Comparison of ENCODE assay signal across 11 mouse cellular contexts in the genomic region with DNA sequence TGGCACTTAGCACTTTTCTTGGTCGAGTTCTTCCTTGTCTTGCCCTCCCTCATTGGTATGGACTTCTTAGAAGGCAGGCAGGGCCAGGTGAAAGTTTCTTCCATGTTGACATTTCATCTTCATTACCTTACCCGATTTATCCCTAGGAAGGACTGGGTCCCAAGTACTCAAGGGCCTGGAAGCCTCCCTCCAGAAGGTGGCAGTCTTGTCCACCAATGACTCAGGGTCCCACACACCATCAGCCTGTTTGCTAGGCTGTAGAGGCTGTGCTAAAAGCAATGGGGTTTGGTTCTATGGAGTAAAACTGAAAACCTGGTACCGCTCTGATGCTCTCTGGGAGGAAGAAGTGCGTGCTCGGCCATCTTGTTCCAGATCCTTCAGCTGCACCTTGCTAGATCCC. TPM values are rescaled to one million over a fixed set of nuclear protein-coding genes. Genes with fewer than 3 reads are reported as not detected.
DNase-seq lines count a peak whose midpoint lies in the region; ATAC-seq and TF ChIP-seq lines count a peak whose summit lies in the region.
"Had no signal": no experiment of that assay in that cellular context is flagged by ENCODE, and none has a peak within 500 bp of the region (broad histone marks: within the 10 kb centered on the region; RNA-seq: fewer than 3 reads in every experiment).

No protein-coding gene starts in this region.

- peak; percentile 44 to 49 for DNase-seq in heart, adult 2 months
- no peak for DNase-seq in heart, embryonic 10.5 days (ENCODE audit: low spot score)
- peak; percentile 53 for DNase-seq in urinary bladder, postnatal 14 days (ENCODE audit: low spot score)
- no peak for DNase-seq in urinary bladder, postnatal 10 days (ENCODE audit: low spot score)
- DNase-seq in kidney, postnatal 10 days, result peak; percentile 63
- peak; percentile 12 for DNase-seq in mesoderm, embryonic 11.5 days (ENCODE audit: low read depth, low spot score)
- no peak for DNase-seq in hindbrain, embryonic 10.5 days (ENCODE audit: low spot score)

- H3K27me3 ChIP-seq in heart, adult 2 months (ENCODE audit: control insufficient read depth, insufficient read depth, low read length), result no peaks in the 10 kb centered on the region
- H3K27me3 ChIP-seq in heart, embryonic 10.5 days (ENCODE audit: insufficient read depth, poor library complexity, severe bottlenecking), result no peaks in the 10 kb centered on the region
- no peaks in the 10 kb centered on the region for H3K27me3 ChIP-seq in hindbrain, embryonic 10.5 days (ENCODE audit: insufficient read depth, poor library complexity, severe bottlenecking)
- H3K27me3 ChIP-seq: embryonic facial prominence, embryonic 12.5 days; stomach, embryonic 15.5 days had no signal

- peak; percentile 79 for TF ChIP-seq CTCF in heart, adult 2 months (IDR thresholded peaks at IDR 0.05)

- intact Hi-C loops in heart, adult 2 months (cut with DNase I), result loop anchor here (1.0 kb wide), 2 partner anchors 141 to 188 kb away; no protein-coding TSS in a partner anchor

- no peaks in the 10 kb centered on the region for H3K4me1 ChIP-seq in heart, adult 2 months (ENCODE audit: control insufficient read depth, insufficient read depth, low read length)
- no peaks in the 10 kb centered on the region for H3K4me1 ChIP-seq in heart, embryonic 10.5 days
- H3K4me1 ChIP-seq in hindbrain, embryonic 10.5 days (replicated peaks), result no peaks in the 10 kb centered on the region
- H3K4me1 ChIP-seq: embryonic facial prominence, embryonic 12.5 days; stomach, embryonic 15.5 days had no signal

- no peaks in the 10 kb centered on the region for H3K79me2 ChIP-seq in heart, adult 2 months (replicated peaks; ENCODE audit: control insufficient read depth, insufficient read depth, low read length)

- no peak overlapping the region for H3K27ac ChIP-seq in heart, adult 2 months
- no peak overlapping the region for H3K27ac ChIP-seq in heart, embryonic 10.5 days
- H3K27ac ChIP-seq in hindbrain, embryonic 10.5 days, result no peak overlapping the region
- H3K27ac ChIP-seq: embryonic facial prominence, embryonic 12.5 days; stomach, embryonic 15.5 days had no signal

- no peaks in the 10 kb centered on the region for H3K9me3 ChIP-seq in heart, embryonic 10.5 days
- no peaks in the 10 kb centered on the region for H3K9me3 ChIP-seq in hindbrain, embryonic 10.5 days
- H3K9me3 ChIP-seq: embryonic facial prominence, embryonic 12.5 days; stomach, embryonic 15.5 days had no signal

- H3K9ac ChIP-seq in heart, adult 2 months (ENCODE audit: low read depth, low read length), result no peak overlapping the region
- H3K9ac ChIP-seq: embryonic facial prominence, embryonic 12.5 days; stomach, embryonic 15.5 days had no signal

- peak; percentile 89; the same call in 1 of the 2 replicates for ATAC-seq in common myeloid progenitor, adult 5-6 weeks (replicated peaks; ENCODE audit: low read depth, poor library complexity, severe bottlenecking)

- H3K4me3 ChIP-seq in heart, adult 2 months, result no peak overlapping the region
- no peak overlapping the region for H3K4me3 ChIP-seq in heart, embryonic 10.5 days
- no peak overlapping the region for H3K4me3 ChIP-seq in hindbrain, embryonic 10.5 days
- H3K4me3 ChIP-seq: embryonic facial prominence, embryonic 12.5 days; stomach, embryonic 15.5 days had no signal

- TF ChIP-seq EP300 in heart, adult 2 months (IDR thresholded peaks at IDR 0.05; ENCODE audit: insufficient read depth, low read depth, low read length), result no peak

- no peaks in the 10 kb centered on the region for H3K36me3 ChIP-seq in heart, adult 2 months (ENCODE audit: control insufficient read depth, insufficient read depth, low read length)
- no peaks in the 10 kb centered on the region for H3K36me3 ChIP-seq in heart, embryonic 10.5 days
- H3K36me3 ChIP-seq in hindbrain, embryonic 10.5 days, result no peaks in the 10 kb centered on the region
- H3K36me3 ChIP-seq: embryonic facial prominence, embryonic 12.5 days; stomach, embryonic 15.5 days had no signal

- TF ChIP-seq POLR2A in heart, adult 2 months (IDR thresholded peaks at IDR 0.05; ENCODE audit: insufficient read depth, low read depth, low read length), result no peak

- WGBS in heart, adult 2 months, result 80% methylated on average over 5 of the region's 5 CpGs
- WGBS in heart, embryonic 10.5 days, result 76% methylated on average over 5 of the region's 5 CpGs
- 77% methylated on average over 5 of the region's 5 CpGs for WGBS in hindbrain, embryonic 10.5 days

RNA-seq across cellular contexts. Expression of a gene that starts 13.9 kb away (rescaled TPM):
- not detected for total RNA-seq in heart, adult 2 months (2021)
- polyA plus RNA-seq in heart, adult 2 months (2012; rRNA removed), result 0.25 TPM in 1 of 2 replicates, not detected in the other
- polyA plus RNA-seq in heart, embryonic 10.5 days (2016; fragmentation: Nextera tagmentation; extraction: Ambion mirVana), result 0.14 and 0.18 TPM in 2 replicates
- 0.23 TPM in 1 of 2 replicates, not detected in the other for total RNA-seq in common myeloid progenitor, adult 5-6 weeks (2017)
- 0.13 TPM in 1 of 2 replicates, not detected in the other for polyA plus RNA-seq in hindbrain, embryonic 10.5 days (2016; fragmentation: Nextera tagmentation; extraction: Ambion mirVana)
- polyA plus RNA-seq: embryonic facial prominence, embryonic 12.5 days had no signal

RNA-seq across cellular contexts. Expression of a gene that starts 25.9 kb away (rescaled TPM):
- not detected for total RNA-seq in heart, adult 2 months (2021)
- not detected in 2 replicates for polyA plus RNA-seq in heart, adult 2 months (2012; rRNA removed)
- 0.45 TPM in 1 of 2 replicates, not detected in the other for polyA plus RNA-seq in heart, embryonic 10.5 days (2016; fragmentation: Nextera tagmentation; extraction: Ambion mirVana)
- not detected in 2 replicates for total RNA-seq in common myeloid progenitor, adult 5-6 weeks (2017)
- polyA plus RNA-seq in hindbrain, embryonic 10.5 days (2016; fragmentation: Nextera tagmentation; extraction: Ambion mirVana), result not detected in 2 replicates
- total RNA-seq: left cerebral cortex, postnatal 36 days had no signal
- polyA plus RNA-seq: embryonic facial prominence, embryonic 12.5 days had no signal

RNA-seq across cellular contexts. Expression of a gene that starts 55.3 kb away (rescaled TPM):
- 10 to 100 TPM; 51.5 to 56.2 TPM for total RNA-seq in heart, adult 2 months (2021)
- 16.3 and 37.5 TPM in 2 replicates for polyA plus RNA-seq in heart, adult 2 months (2012; rRNA removed)
- polyA plus RNA-seq in heart, embryonic 10.5 days (2016; fragmentation: Nextera tagmentation; extraction: Ambion mirVana), result 53.2 and 69.3 TPM in 2 replicates
- 119 and 157 TPM in 2 replicates for total RNA-seq in common myeloid progenitor, adult 5-6 weeks (2017)
- polyA plus RNA-seq in hindbrain, embryonic 10.5 days (2016; fragmentation: Nextera tagmentation; extraction: Ambion mirVana), result 68.9 and 74.9 TPM in 2 replicates

Comparison
In these comparisons a context has a peak if more than half of its experiments do, and no peak if none do; other contexts are left out.
1. DNase-seq: peak in heart, adult 2 months (2 of 2), urinary bladder, postnatal 14 days (single experiment), kidney, postnatal 10 days (single experiment) and mesoderm, embryonic 11.5 days (single experiment); none in heart, embryonic 10.5 days (single experiment), urinary bladder, postnatal 10 days (single experiment) and hindbrain, embryonic 10.5 days (single experiment).